21 mouse cellular contexts compared by ENCODE assay signal in the genomic region with DNA sequence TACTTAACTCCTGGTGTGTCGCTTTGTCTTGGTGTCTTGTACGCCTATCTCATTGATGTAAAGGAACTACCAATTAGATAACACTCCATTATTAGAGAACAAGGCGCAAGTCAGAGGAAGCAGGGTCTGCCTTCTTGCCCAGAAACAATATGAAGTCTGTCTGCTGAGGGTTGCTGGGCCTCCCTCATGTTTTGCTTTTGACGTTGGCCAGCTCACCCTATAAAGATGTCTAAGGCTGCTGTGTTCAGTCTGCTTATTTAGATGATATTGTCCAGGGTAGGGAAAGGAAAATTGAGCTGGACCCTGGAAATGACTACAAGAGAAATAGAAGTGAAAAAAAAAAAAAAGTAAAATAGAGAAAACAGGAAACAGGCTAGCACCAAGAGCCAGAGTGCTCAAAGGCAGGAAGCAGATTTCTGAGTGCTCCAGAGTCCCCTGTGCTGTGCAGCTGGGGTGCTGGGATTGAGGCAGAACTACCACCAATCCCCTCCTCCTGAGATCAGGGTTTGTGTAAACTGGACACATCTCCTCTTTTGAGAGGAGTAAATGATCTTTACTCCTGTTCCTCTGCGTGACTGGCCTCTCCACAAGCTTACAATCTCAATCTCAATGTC.
DNase-seq lines count a peak whose midpoint lies in the region; ATAC-seq and TF ChIP-seq lines count a peak whose summit lies in the region.
"Had no signal": no experiment of that assay in that cellular context is flagged by ENCODE, and none has a peak within 500 bp of the region (broad histone marks: within the 10 kb centered on the region; RNA-seq: fewer than 3 reads in every experiment).

No protein-coding gene starts in this region.

- no peak overlapping the region for H3K4me2 ChIP-seq in intestine, embryonic 14.5 days (ENCODE audit: low read length)
- H3K4me2 ChIP-seq in intestine, postnatal 0 days (replicated peaks; ENCODE audit: low read depth) = no peak overlapping the region
- H3K4me2 ChIP-seq: hindbrain, embryonic 13.5 days; liver, embryonic 13.5 days; neural tube, embryonic 12.5 days had no signal

- WGBS in intestine, embryonic 14.5 days = 24% methylated on average over 5 of the region's 5 CpGs
- WGBS in intestine, postnatal 0 days = 69% methylated on average over 5 of the region's 5 CpGs
- 79% methylated on average over 5 of the region's 5 CpGs for WGBS in thymus, adult 2 months

- DNase-seq in CD4-positive, CD25-positive, alpha-beta regulatory T cell, adult 2 months (ENCODE audit: low read depth, low spot score) = peak; percentile 8
- DNase-seq in intestine, embryonic 14.5 days (ENCODE audit: low spot score) = peak; percentile 54
- peak; percentile 2 for DNase-seq in thymus, adult 2 months
- DNase-seq in thymus, adult 18-20 months = no peak
- DNase-seq in ovary, postnatal 36 days (ENCODE audit: low spot score) = no peak
- DNase-seq in cerebellum, postnatal 36 days = no peak
- DNase-seq: cerebellum, adult 8-10 months; embryo, embryonic 11 days; gastrocnemius, postnatal 10 days; kidney, adult 8-10 months; layer of hippocampus, adult 9-11 months; liver, embryonic 13.5 days; spleen, adult 18-20 months had no signal

- no peak for TF ChIP-seq POLR2A in thymus, adult 2 months (IDR thresholded peaks at IDR 0.05; ENCODE audit: control insufficient read depth, extremely low read depth, insufficient read depth, low read length, poor library complexity)

- H3K36me3 ChIP-seq in intestine, embryonic 14.5 days (ENCODE audit: control insufficient read depth, insufficient read depth, low read length) = no peaks in the 10 kb centered on the region
- no peaks in the 10 kb centered on the region for H3K36me3 ChIP-seq in intestine, postnatal 0 days (ENCODE audit: control insufficient read depth, insufficient read depth)
- H3K36me3 ChIP-seq in thymus, adult 2 months (ENCODE audit: control insufficient read depth, insufficient read depth, low read length) = no peaks in the 10 kb centered on the region
- H3K36me3 ChIP-seq: hindbrain, embryonic 13.5 days; liver, embryonic 13.5 days; neural tube, embryonic 12.5 days had no signal

- H3K27me3 ChIP-seq in intestine, embryonic 14.5 days (replicated peaks; ENCODE audit: control insufficient read depth, insufficient read depth, low read length) = no peaks in the 10 kb centered on the region
- no peaks in the 10 kb centered on the region for H3K27me3 ChIP-seq in intestine, postnatal 0 days (replicated peaks; ENCODE audit: control insufficient read depth, insufficient read depth, low read length)
- no peaks in the 10 kb centered on the region for H3K27me3 ChIP-seq in thymus, adult 2 months (ENCODE audit: control insufficient read depth, insufficient read depth, low read length)
- H3K27me3 ChIP-seq: hindbrain, embryonic 13.5 days; liver, embryonic 13.5 days; neural tube, embryonic 12.5 days; Patski had no signal

- no peak for TF ChIP-seq CTCF in intestine, postnatal 0 days (IDR thresholded peaks at IDR 0.05; ENCODE audit: low read depth)
- no peak for TF ChIP-seq CTCF in thymus, adult 2 months (IDR thresholded peaks at IDR 0.05; ENCODE audit: borderline replicate concordance, control insufficient read depth, extremely low read depth, insufficient read depth, low read length, poor library complexity)

- no peak overlapping the region for H3K9ac ChIP-seq in intestine, embryonic 14.5 days (ENCODE audit: low read length)
- no peak overlapping the region for H3K9ac ChIP-seq in intestine, postnatal 0 days (ENCODE audit: low read depth, low read length)
- H3K9ac ChIP-seq: hindbrain, embryonic 13.5 days; liver, embryonic 13.5 days; neural tube, embryonic 12.5 days had no signal

- H3K4me3 ChIP-seq in intestine, embryonic 14.5 days (ENCODE audit: low read depth, low read length) = no peak overlapping the region
- H3K4me3 ChIP-seq in intestine, postnatal 0 days (ENCODE audit: low read depth, low read length) = no peak overlapping the region
- H3K4me3 ChIP-seq in thymus, adult 2 months (ENCODE audit: control insufficient read depth, insufficient read depth, low read length) = no peak overlapping the region
- H3K4me3 ChIP-seq: hindbrain, embryonic 13.5 days; liver, embryonic 13.5 days; neural tube, embryonic 12.5 days had no signal

- 0 out of 2 replicates have a peak, but pooled peaks cover 4% of the 10 kb centered on the region for H3K9me3 ChIP-seq in intestine, embryonic 14.5 days (ENCODE audit: control insufficient read depth, low read length)
- H3K9me3 ChIP-seq in intestine, postnatal 0 days (ENCODE audit: control insufficient read depth) = no peaks in the 10 kb centered on the region
- H3K9me3 ChIP-seq: liver, embryonic 13.5 days; neural tube, embryonic 12.5 days had no signal

- peak overlapping the region; percentile 54 for H3K27ac ChIP-seq in intestine, embryonic 14.5 days (ENCODE audit: low read depth)
- H3K27ac ChIP-seq in intestine, postnatal 0 days (ENCODE audit: low read depth, low read length) = no peak overlapping the region
- no peak overlapping the region for H3K27ac ChIP-seq in thymus, adult 2 months (ENCODE audit: control insufficient read depth, insufficient read depth, low read length)
- H3K27ac ChIP-seq: hindbrain, embryonic 13.5 days; liver, embryonic 13.5 days; macrophage; neural tube, embryonic 12.5 days had no signal

- peaks cover 7% of the 10 kb centered on the region; the same call in 1 of the 2 replicates for H3K4me1 ChIP-seq in intestine, embryonic 14.5 days (replicated peaks; ENCODE audit: control insufficient read depth, insufficient read depth, low read length)
- H3K4me1 ChIP-seq in intestine, postnatal 0 days (replicated peaks; ENCODE audit: control insufficient read depth, insufficient read depth, low read length) = no peaks in the 10 kb centered on the region
- H3K4me1 ChIP-seq in thymus, adult 2 months (replicated peaks; ENCODE audit: control insufficient read depth, insufficient read depth, low read length) = no peaks in the 10 kb centered on the region; the same call in 1 of the 2 replicates
- H3K4me1 ChIP-seq: hindbrain, embryonic 13.5 days; liver, embryonic 13.5 days; neural tube, embryonic 12.5 days had no signal

- no peak for ATAC-seq in CD4-positive, CD25-positive, alpha-beta regulatory T cell, adult 4 months
- peak; percentile 83 for ATAC-seq in intestine, embryonic 14.5 days (replicated peaks; ENCODE audit: low FRiP score, low TSS enrichment, low read depth)
- ATAC-seq in intestine, postnatal 0 days = no peak
- ATAC-seq: forebrain, embryonic 14.5 days; midbrain, embryonic 16.5 days; Patski had no signal

Comparison
In these comparisons a context has a peak if more than half of its experiments do, and no peak if none do; other contexts are left out.
1. DNase-seq: peak in CD4-positive, CD25-positive, alpha-beta regulatory T cell, adult 2 months (single experiment), intestine, embryonic 14.5 days (single experiment) and thymus, adult 2 months (single experiment); none in thymus, adult 18-20 months (0 of 2), ovary, postnatal 36 days (single experiment) and cerebellum, postnatal 36 days (0 of 2).